Mouse (Mus musculus) stomach, embryonic 16.5 days (tissue): Measurements from ENCODE around the gene Adamtsl1. TPM values are rescaled to one million over a fixed set of nuclear protein-coding genes. Genes with fewer than 3 reads are reported as not detected.

Source experiments
- ATAC-seq: fragments of 200-750 bp; cut with Nextera tagmentation; 2 replicates; pipeline ENCODE4 v1.8.0; 2017; ENCODE audit warnings: moderate number of reproducible peaks, moderate TSS enrichment; ENCODE audit not compliant: insufficient read depth, low FRiP score
- H3K27ac ChIP-seq: fragments of 300-500 bp; sonication (generic); 2 replicates; pipeline ENCODE4 v1.5.1; 2014; ENCODE audit warnings: low read length
- H3K27me3 ChIP-seq: fragments of 300-500 bp; sonication (generic); 2 replicates; pipeline ENCODE4 v1.6.1; 2014; ENCODE audit warnings: low read length, control low read depth, mixed read lengths; ENCODE audit not compliant: control insufficient read depth, insufficient read depth
- H3K36me3 ChIP-seq: fragments of 300-500 bp; sonication (generic); 2 replicates; pipeline ENCODE4 v1.6.1; 2014; ENCODE audit warnings: low read length; ENCODE audit not compliant: control insufficient read depth, insufficient read depth
- H3K4me1 ChIP-seq: fragments of 300-500 bp; sonication (generic); 2 replicates; pipeline ENCODE4 v1.6.1; 2014; ENCODE audit warnings: low read length, control low read depth, mixed read lengths; ENCODE audit not compliant: control insufficient read depth, insufficient read depth
- H3K4me2 ChIP-seq: fragments of 300-500 bp; sonication (generic); 2 replicates; pipeline ENCODE4 v1.6.1; 2014; ENCODE audit warnings: low read depth, low read length, mixed read lengths
- H3K4me3 ChIP-seq: fragments of 300-500 bp; sonication (generic); replicated peaks from 2 replicates; pipeline ENCODE4 v1.5.1; 2014; ENCODE audit warnings: mild to moderate bottlenecking, low read length
- H3K9ac ChIP-seq: fragments of 300-500 bp; sonication (generic); 2 replicates; pipeline ENCODE4 v1.6.1; 2014; ENCODE audit warnings: low read length
- H3K9me3 ChIP-seq: fragments of 300-500 bp; sonication (generic); replicated peaks from 2 replicates; pipeline ENCODE4 v1.6.1; 2016; ENCODE audit warnings: low read length, control low read depth; ENCODE audit not compliant: control insufficient read depth
- WGBS: fragments of 180-500 bp; shearing (Covaris S2); extraction: QIAGEN DNeasy Blood & Tissue Kit; methylation state at CpG from one replicate; pipeline ENCODE4 v1.1.7; 2014; 5-methylcytosine and 5-hydroxymethylcytosine counted together
- polyA plus RNA-seq: library from polyadenylated mRNA; unstranded; fragments of >200 nt; fragmentation: Nextera tagmentation; extraction: Ambion mirVana; gene quantifications from 2 replicates; pipeline ENCODE4 v1.2.1, GENCODE M21; 2015

The Adamtsl1 gene
- polyA plus RNA-seq, 1 experiment from 2014 or later = 22.0 TPM

- no peak overlapping the region for H3K4me2 ChIP-seq
- H3K9me3 ChIP-seq = no peaks in the 10 kb centered on the region
- no peak overlapping the region for H3K9ac ChIP-seq
- H3K4me1 ChIP-seq = 0 out of 2 replicates have a peak, but pooled peaks cover 7% of the 10 kb centered on the region
- ATAC-seq = no peak
- no peak overlapping the region for H3K27ac ChIP-seq
- H3K27me3 ChIP-seq = no peaks in the 10 kb centered on the region
- H3K4me3 ChIP-seq = no peak overlapping the region
- H3K36me3 ChIP-seq = no peaks in the 10 kb centered on the region
- WGBS = 87% methylated on average over 5 of the region's 5 CpGs
Observed at GRCm38 (mm10) chr4:85763161-85764014, 249.4 kb downstream of the Adamtsl1 start.

DNA sequence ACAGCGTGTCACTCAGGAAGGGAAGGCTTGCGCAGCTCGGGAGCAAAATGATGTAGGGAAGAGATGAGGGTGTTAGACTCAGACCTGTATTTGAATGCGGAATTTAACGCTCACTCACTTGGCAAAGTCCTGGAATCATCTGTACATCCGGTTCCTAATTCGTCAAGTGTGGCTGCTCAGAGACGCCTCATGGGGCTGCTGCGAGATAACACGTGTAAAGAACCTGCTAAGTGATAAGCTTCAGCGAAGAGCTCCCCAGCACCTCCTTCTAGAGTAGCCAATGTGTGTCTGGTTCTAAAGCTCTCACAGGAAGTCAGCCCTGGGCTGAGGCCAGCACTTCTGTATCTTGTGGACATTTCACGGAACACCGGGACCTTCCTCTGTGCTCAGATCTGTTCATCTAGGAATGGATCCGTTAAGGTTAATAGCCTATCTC is 250.1 kb downstream of the Adamtsl1 start:
- Histone ChIP-seq H3K27me3 (no peaks in the 10 kb centered on the region), H3K4me3 (no peak overlapping the region), H3K27ac (no peak overlapping the region), H3K9me3 (no peaks in the 10 kb centered on the region), H3K9ac (no peak overlapping the region), H3K4me1 (0 out of 2 replicates have a peak, but pooled peaks cover 7% of the 10 kb centered on the region), H3K4me2 (no peak overlapping the region), H3K36me3 (no peaks in the 10 kb centered on the region)
- 77% methylated on average over 14 of the region's 14 CpGs for WGBS
- ATAC-seq = no peak

- 61% methylated on average over 3 of the region's 3 CpGs for WGBS
- no peaks in the 10 kb centered on the region for H3K36me3 ChIP-seq
- 0 out of 2 replicates have a peak, but pooled peaks cover 7% of the 10 kb centered on the region for H3K4me1 ChIP-seq
- H3K27me3 ChIP-seq = 0 out of 2 replicates have a peak, but pooled peaks cover 3% of the 10 kb centered on the region
- H3K27ac ChIP-seq = no peak overlapping the region
- no peak overlapping the region for H3K4me2 ChIP-seq
- no peaks in the 10 kb centered on the region for H3K9me3 ChIP-seq
- no peak for ATAC-seq
- H3K9ac ChIP-seq = no peak overlapping the region
- H3K4me3 ChIP-seq = no peak overlapping the region
Observed at GRCm38 (mm10) chr4:85764476-85764875, 250.5 kb downstream of the Adamtsl1 start.

GRCm38 (mm10) chr4:85767666-85768065 is 253.7 kb downstream of the Adamtsl1 start:
- Histone ChIP-seq H3K4me1 (0 out of 2 replicates have a peak, but pooled peaks cover 7% of the 10 kb centered on the region), H3K27ac (no peak overlapping the region), H3K36me3 (no peaks in the 10 kb centered on the region), H3K9me3 (no peaks in the 10 kb centered on the region), H3K4me3 (no peak overlapping the region), H3K9ac (no peak overlapping the region), H3K4me2 (no peak overlapping the region), H3K27me3 (0 out of 2 replicates have a peak, but pooled peaks cover 3% of the 10 kb centered on the region)
- 54% methylated on average over 6 of the region's 6 CpGs for WGBS
- ATAC-seq = no peak

DNA sequence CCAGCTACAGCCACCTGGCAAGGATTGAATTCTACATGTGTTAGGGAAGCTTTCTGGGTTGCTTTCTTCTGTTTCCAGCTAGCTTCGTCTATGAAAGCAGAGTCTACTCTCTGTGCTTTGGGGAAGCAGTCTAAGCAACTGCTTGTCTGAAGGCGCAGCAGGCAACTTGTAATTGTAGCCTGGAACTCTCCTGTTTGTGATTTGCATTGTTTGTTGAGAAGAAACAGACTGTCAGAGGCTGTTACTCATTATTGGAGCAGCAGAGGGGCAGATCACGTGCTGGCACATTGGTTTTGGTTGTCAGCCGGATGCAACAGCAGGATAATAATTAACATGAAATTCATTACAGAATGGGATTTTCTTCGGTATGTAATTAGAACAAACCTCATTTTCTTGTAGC is 254.1 kb downstream of the Adamtsl1 start:
- Histone ChIP-seq H3K27ac (peak overlapping the region; percentile 19; the same call in 1 of the 2 replicates), H3K36me3 (no peaks in the 10 kb centered on the region), H3K27me3 (0 out of 2 replicates have a peak, but pooled peaks cover 3% of the 10 kb centered on the region), H3K4me2 (no peak overlapping the region), H3K4me1 (0 out of 2 replicates have a peak, but pooled peaks cover 7% of the 10 kb centered on the region), H3K9me3 (no peaks in the 10 kb centered on the region), H3K4me3 (no peak overlapping the region), H3K9ac (no peak overlapping the region)
- no peak for ATAC-seq
- 29% methylated on average over 5 of the region's 5 CpGs for WGBS

DNA sequence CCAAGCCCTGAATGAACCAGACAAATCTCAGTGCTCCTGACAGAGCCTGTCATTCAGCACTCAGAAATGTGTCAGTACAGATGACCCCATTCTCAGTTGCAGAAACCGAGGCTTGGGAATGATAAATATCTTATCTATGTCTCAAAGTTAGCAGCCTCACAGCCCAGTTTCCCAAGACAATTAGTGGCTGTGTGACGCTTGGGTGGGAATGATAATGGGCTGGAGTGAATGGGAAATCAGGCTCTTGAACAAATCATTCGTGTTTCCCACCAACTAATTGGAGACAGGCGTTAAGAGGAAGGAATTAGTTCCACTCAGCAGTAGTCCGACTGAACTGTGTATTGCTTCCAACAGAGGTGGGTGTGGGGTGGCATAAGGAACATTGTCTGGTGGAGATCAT is 268.5 kb downstream of the Adamtsl1 start:
- H3K4me1 ChIP-seq = peaks cover 3% of the 10 kb centered on the region; the same call in 1 of the 2 replicates
- no peaks in the 10 kb centered on the region for H3K36me3 ChIP-seq
- H3K27ac ChIP-seq = no peak overlapping the region
- H3K4me3 ChIP-seq = no peak overlapping the region
- WGBS = 63% methylated on average over 5 of the region's 5 CpGs
- H3K9ac ChIP-seq = no peak overlapping the region
- H3K9me3 ChIP-seq = no peaks in the 10 kb centered on the region
- no peak for ATAC-seq
- H3K4me2 ChIP-seq = no peak overlapping the region
- H3K27me3 ChIP-seq = no peaks in the 10 kb centered on the region

GRCm38 (mm10) chr4:85783768-85784379 is 269.9 kb downstream of the Adamtsl1 start:
- Histone ChIP-seq H3K27me3 (no peaks in the 10 kb centered on the region), H3K36me3 (no peaks in the 10 kb centered on the region), H3K9me3 (no peaks in the 10 kb centered on the region), H3K27ac (peak overlapping the region; percentile 49; the same call in 1 of the 2 replicates), H3K9ac (no peak overlapping the region), H3K4me1 (peaks cover 3% of the 10 kb centered on the region; the same call in 1 of the 2 replicates), H3K4me3 (no peak overlapping the region), H3K4me2 (no peak overlapping the region)
- 33% methylated on average over 6 of the region's 6 CpGs for WGBS
- 0 out of 2 replicates have a peak, but pooled peaks have one; percentile 44 for ATAC-seq

DNA sequence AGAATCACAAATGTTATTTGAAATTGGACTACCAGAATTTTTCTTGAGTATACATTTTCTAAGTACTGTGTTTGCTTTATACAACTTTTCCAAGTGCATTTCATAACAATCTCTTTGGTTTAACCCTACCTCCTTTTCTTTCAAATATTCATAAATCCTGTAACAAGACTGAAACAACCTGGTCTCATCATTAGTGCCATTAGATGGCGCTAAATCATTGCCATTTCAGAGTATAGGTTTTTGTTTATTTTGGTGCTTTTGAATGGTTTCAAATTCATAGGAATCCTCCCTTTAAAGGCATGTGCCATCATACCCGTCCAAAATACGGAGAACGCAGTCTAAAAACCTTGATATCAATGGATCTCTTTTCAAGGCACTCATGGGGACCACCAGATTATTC is 270.5 kb downstream of the Adamtsl1 start:
- Histone ChIP-seq H3K9ac (no peak overlapping the region), H3K36me3 (no peaks in the 10 kb centered on the region), H3K27ac (no peak overlapping the region), H3K4me2 (no peak overlapping the region), H3K4me1 (peaks cover 3% of the 10 kb centered on the region; the same call in 1 of the 2 replicates), H3K9me3 (no peaks in the 10 kb centered on the region), H3K4me3 (no peak overlapping the region), H3K27me3 (no peaks in the 10 kb centered on the region)
- 49% methylated on average over 4 of the region's 4 CpGs for WGBS
- no peak for ATAC-seq

GRCm38 (mm10) chr4:85790226-85790625 is 276.3 kb downstream of the Adamtsl1 start:
- no peak overlapping the region for H3K27ac ChIP-seq
- no peak overlapping the region for H3K4me2 ChIP-seq
- H3K9me3 ChIP-seq = no peaks in the 10 kb centered on the region
- no peak for ATAC-seq
- no peak overlapping the region for H3K9ac ChIP-seq
- no peaks in the 10 kb centered on the region for H3K36me3 ChIP-seq
- no peak overlapping the region for H3K4me3 ChIP-seq
- WGBS = 57% methylated on average over 2 of the region's 2 CpGs
- H3K4me1 ChIP-seq = peaks cover 3% of the 10 kb centered on the region; the same call in 1 of the 2 replicates
- no peaks in the 10 kb centered on the region for H3K27me3 ChIP-seq
